Mouse (Mus musculus) embryo, embryonic 11.5 days (tissue): ENCODE measurements at regions not wholly inside any gene's neighbourhood (a gene's known extent, or its start where the extent isn't known, plus 50 kb on each side); places are given as distances from the start of the nearest gene placed in this dataset.

Source experiments
- DNase-seq: peaks from one replicate; pipeline ENCODE4 v3.0.0-alpha.2; 2012; ENCODE audit warnings: low read depth, low spot score

DNA sequence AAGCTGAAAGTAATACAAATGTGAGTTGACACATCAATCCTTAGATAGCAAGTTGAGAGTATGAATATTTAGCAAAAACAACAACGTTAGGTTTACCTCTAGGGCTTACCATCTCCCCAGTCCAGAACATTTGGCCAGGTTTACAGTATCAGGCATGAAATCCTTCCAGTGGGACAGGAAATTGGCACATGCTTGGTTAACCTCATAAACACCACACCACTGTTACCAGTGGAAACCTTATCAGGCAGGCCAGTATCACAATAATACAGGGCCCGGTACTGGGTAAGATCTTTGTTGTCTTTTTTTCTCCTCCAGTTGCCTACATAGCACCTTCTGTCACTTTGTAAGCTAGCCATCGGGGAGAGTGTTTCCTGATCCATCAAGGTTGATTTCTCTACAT, 101.7 kb upstream of the Slc13a1 start:
- no peak for DNase-seq

GRCm38 (mm10) chr6:24263796-24264195, 95.9 kb upstream of the Slc13a1 start:
- no peak for DNase-seq

DNA sequence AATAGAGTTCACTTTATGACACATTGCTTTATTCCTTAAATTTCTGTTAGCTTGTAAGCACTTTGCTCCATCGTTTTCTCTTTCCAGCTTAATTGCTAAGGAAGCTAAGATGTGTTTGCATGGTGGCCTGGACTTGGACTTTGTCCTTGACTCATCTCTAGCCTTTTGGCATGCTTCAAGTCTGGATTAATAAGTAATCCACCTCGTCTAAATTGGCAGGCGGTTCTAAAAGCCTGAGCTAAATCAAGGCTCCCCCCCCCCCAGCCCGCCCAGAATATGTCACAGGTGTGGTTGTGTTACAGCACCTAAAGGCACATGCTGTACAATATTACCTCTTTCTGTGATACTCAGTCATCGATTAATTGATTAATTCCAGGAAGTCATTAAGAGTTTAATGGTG, 94.7 kb upstream of the Slc13a1 start:
- no peak for DNase-seq

DNA sequence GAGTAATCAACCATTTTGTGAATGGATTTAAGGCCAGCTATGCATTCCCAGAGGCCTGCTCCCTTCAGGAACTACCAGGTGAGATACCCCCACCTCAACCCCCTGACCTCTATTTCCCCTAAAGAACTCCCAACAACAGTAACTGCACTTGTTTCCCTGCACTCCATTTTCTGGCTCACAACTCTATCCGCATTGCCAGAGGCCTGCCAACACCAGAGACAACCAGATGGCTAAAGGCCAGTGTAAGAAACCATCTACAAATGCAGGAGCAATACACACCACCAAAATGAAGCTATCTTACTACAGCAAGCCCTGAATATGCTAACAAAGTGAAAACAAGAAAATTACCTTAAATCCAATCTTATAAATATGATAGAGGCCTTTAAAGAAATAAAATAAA, 77.7 kb upstream of the Slc13a1 start:
- no peak for DNase-seq

- no peak for DNase-seq
Measured at GRCm38 (mm10) chr6:24238541-24238940, 70.6 kb upstream of the Slc13a1 start.

- no peak for DNase-seq
Measured at GRCm38 (mm10) chr6:24238054-24238453, 70.2 kb upstream of the Slc13a1 start.

GRCm38 (mm10) chr6:24233626-24234025, 65.7 kb upstream of the Slc13a1 start:
- no peak for DNase-seq

GRCm38 (mm10) chr6:24220589-24220988, 52.7 kb upstream of the Slc13a1 start:
- DNase-seq: no peak

DNA sequence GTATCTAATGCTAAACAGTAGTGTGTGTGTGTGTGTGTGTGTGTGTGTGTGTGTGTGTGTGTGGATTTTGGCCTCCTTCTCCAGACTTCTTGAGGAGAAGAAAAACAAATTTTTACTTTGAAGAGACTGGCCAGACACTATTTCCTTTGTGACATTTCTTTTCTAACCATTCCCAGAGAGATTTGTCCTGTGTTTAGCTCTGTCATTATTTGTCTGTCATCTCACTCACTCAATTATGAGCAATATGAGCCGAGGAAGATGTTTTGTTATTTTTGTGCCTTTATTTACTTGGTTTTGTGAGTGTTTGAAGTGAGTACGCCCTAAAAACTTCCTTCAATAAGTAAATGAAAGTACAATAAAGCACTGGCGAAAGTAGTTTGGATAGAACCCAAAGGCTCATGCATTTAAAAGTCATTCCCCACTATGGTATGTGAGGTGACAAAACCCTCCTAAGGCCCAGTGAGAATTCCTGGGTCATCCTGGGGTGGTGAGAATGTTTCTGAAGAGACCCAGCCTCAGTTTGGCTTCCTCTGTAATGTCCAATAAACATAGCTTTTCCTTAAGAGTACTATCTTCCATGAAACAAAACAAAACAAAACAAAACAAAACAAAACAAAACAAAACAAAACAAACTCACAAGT, 52.1 kb upstream of the Slc13a1 start:
- no peak for DNase-seq
